Mouse (Mus musculus): Measurements from ENCODE around the gene Zfp944.

Gene Zfp944

DNA sequence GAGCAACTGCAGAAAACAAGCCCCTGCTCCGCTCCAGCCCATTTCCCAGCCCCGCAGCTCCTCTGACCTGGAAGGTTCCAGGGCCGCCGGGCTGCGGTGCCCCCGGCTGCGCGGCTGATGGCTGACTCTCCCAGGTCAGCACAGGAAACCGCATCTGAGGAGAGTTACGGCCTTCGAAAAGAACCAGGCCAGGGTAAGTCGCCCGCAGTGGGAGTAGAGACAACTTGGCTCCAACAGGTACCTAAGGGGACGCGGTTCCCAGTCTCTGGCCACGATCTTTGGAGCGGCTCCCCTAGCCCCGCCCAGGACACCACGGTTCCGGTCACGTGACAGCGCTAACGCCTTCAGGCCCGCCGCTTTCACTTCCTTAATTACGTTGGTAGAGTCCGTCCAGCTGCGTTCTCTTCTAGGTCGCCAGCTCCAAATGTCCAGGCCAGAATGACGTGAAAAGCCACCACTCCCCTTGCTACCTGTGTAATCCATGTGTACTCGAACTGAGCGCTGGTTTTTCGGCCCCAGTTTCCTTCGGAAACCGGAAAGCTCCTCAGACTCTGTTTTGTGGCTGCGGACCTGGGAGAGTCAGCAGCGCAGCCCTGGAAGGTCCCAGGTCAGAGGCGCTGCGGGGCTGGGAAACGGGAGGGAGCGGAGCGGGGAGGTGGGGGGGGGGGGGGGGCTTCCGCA is at the start of gene Zfp944, which contains the start of gene Zfp758:
TSS of gene Zfp944 (minus strand) at position 300 of the 681 bp plus-strand sequence.
TSS of gene Zfp758 (plus strand) at position 353 of the 681 bp plus-strand sequence.
- peak; percentile 68 to 93 for DNase-seq (ENCODE audit: inconsistent age in 2 of 2, low spot score in 1 of 2)

DNA sequence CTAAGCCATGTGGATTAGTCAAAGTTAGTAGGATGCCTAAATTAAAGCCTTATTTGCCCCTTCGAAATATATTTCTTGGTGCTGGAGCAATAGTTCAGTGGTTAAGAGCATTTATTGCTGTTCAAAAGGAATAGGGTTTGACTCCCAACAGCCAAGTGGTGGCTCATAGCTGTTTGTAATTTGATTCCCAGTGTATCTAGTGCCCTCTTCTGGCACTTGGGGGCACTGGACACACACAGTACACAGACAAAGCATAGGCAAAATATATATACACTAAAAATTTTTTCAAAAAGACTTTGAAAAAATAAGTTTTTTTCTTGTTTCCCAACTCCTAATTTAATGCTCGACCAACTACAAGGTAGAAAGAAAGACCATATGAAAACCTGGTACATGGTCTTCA is 49.6 kb upstream of the Zfp944 start:
- DNase-seq (ENCODE audit: inconsistent age in 2 of 2, low spot score in 1 of 2): peak; percentile 18 to 67

DNA sequence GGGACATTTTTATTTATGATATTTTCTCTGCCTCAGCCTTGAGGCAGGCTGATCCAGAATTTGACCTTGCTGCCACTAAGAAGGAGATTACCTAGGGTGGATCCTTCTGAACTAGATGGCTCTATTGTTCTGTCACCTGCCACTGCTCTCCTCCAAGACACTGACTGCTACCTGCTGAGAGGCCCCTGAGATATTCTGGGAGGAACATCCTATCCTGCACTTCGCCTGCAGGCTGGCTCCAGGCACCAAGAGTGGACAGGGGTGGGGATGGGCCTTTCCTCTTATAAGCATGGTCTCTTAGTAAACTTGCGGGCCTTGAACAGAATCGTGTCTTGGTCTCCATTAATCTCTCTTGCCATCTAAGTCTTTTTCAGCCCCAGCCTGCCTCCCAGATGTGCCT is 2.7 kb upstream of the Zfp944 start:
- DNase-seq (ENCODE audit: inconsistent age in 2 of 2, low spot score in 1 of 2): no peak

DNA sequence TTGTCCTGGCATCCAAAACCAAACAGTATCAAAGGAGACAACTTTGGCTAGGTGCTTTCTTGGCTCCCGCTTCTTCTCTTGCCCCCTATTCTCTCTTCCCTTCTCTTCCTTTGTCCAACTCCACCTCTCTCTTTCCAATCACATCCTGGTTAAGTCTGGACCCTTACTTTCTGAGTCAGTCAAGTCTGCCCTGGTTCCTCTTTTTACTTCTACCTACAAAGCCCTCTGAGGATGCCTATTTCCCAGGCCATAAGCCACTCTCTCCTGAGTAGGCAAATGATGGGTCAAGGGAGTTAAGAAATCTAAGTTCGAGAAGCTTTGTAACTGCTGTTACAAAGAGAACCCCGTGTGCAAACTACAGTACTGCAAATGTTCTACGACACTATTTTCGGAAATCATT is 628 bp downstream of the Zfp944 start:
- DNase-seq (ENCODE audit: inconsistent age in 2 of 2, low spot score in 1 of 2): peak in 1 of 2 experiments; percentile 37

DNA sequence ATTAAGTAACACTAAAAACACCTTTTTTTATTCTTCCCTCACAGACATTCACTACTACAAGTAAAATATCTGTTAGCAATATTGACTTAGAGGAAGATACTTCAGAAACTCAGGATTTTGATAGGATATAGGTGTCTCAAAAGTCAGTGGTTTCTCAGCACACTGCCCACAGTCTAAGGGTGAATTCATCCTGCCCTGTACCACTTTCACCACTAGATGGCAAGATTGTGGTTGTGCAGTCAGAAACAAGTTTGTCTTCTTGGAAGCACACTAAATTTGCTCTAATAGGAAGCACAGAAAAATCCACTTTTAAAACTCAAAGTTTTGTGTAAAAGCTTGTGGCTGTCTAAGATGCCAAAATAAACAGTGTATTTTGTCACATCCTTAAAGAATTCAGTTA is 8.4 kb downstream of the Zfp944 start:
- peak in 1 of 2 experiments; percentile 66 for DNase-seq (ENCODE audit: inconsistent age in 2 of 2, low spot score in 1 of 2)

DNA sequence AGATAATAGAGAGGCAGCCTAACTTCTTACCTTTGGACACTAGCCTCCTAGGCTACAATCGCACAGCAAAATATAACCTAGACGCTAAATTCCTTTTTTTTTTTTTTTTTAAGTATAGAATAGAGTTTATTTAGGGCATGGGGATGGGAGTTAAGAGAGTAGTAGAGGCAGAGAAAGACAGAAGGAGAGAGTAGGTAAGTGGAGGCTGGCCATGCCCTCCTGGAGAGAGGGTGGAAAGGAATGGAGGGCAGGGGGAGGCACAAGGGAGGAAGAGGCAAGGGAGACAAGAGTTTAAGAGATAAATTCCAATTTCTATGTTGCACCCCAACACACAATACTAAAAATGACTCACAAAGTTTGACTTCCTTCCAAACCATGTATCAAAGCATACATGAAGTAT is 46.0 kb downstream of the Zfp944 start:
- peak in 1 of 2 experiments; percentile 23 for DNase-seq (ENCODE audit: inconsistent age in 2 of 2, low spot score in 1 of 2)

DNA sequence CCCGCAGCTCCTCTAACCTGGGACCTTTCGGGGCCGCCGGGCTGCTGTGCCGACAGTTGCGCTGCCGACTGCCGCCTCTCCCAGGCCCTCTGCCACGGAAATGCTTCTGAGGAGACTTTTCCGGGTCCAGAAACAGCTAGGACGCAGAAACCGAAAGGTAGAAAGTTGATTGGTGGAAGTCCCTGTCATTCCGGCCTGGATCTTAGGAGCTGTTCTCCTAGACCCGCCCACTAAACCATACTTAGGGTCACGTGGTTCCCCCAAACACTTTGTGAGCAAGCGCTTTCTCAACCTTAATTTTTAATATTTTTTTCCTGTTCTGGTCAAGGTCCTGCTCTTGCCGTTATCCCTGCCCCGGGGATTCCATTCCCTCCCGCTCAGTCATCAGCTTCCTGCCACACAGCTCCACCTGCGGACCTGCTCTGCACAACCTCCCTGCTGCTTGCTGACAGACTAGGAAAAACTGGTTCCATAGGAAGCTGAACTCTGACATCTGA is 46.4 kb downstream of the Zfp944 start, which contains the start of gene CT030661.1:
TSS of gene CT030661.1 (minus strand) at position 108 of the 497 bp plus-strand sequence.
- DNase-seq (ENCODE audit: inconsistent age in 2 of 2, low spot score in 1 of 2): peak; percentile 91 to 98

DNA sequence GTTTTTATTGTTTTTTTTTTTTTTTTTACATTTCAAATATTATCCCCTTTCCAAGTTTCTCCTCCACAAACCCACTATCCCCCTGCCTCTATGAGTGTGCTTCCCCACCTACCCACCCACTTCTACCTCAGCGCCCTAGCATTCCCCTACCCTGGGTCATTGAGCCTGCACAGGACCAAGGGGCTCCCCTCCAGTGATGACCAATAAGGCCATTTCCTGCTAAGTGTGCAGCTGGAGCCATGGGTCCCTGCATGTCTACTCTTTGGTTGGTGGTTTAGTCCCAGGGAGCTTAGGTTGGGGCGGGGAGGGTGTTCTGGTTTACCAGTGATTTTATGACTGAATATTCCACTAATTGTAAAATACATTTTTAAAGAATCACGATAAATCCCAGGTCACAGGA is 47.0 kb downstream of the Zfp944 start:
- peak in 1 of 2 experiments; percentile 20 for DNase-seq (ENCODE audit: inconsistent age in 2 of 2, low spot score in 1 of 2)
